Mouse (Mus musculus) hindbrain, embryonic 14.5 days (tissue): ENCODE data around the gene Cfb. TPM values are rescaled to one million over a fixed set of nuclear protein-coding genes. Genes with fewer than 3 reads are reported as not detected.
"Not testable (repeated sequence)": the region's sequence is repeated elsewhere in the genome, so short reads cannot be mapped to it uniquely, and the experiment has no call there.

Experiments
- ATAC-seq: fragments of 200-750 bp; cut with Nextera tagmentation; 2 replicates; pipeline ENCODE4 v1.8.0; 2017; ENCODE audit warnings: moderate number of reproducible peaks, mild to moderate bottlenecking, moderate TSS enrichment, moderate library complexity; ENCODE audit not compliant: low FRiP score
- DNase-seq: peaks from one replicate; pipeline ENCODE4 v3.0.0-alpha.2; 2015; ENCODE audit warnings: low spot score
- H3K27ac ChIP-seq: fragments of 300-500 bp; sonication (generic); 2 replicates; pipeline ENCODE4 v1.5.1; 2014; ENCODE audit warnings: mild to moderate bottlenecking, moderate library complexity
- H3K27me3 ChIP-seq: fragments of 300-500 bp; sonication (generic); 2 replicates; pipeline ENCODE4 v1.6.1; 2014; ENCODE audit warnings: mild to moderate bottlenecking, low read length, mixed read lengths; ENCODE audit not compliant: control insufficient read depth, insufficient read depth
- H3K36me3 ChIP-seq: fragments of 300-500 bp; sonication (generic); replicated peaks from 2 replicates; pipeline ENCODE4 v1.6.1; 2014; ENCODE audit not compliant: control insufficient read depth, insufficient read depth
- H3K4me1 ChIP-seq: fragments of 300-500 bp; sonication (generic); replicated peaks from 2 replicates; pipeline ENCODE4 v1.6.1; 2014; ENCODE audit warnings: antibody characterized with exemption, low read length, mixed read lengths; ENCODE audit not compliant: control insufficient read depth, insufficient read depth
- H3K4me2 ChIP-seq: fragments of 300-500 bp; sonication (generic); replicated peaks from 2 replicates; pipeline ENCODE4 v1.6.1; 2014; ENCODE audit warnings: mild to moderate bottlenecking, moderate library complexity
- H3K4me3 ChIP-seq: fragments of 300-500 bp; sonication (generic); replicated peaks from 2 replicates; pipeline ENCODE4 v1.5.1; 2014; ENCODE audit warnings: mild to moderate bottlenecking, low read length
- H3K9ac ChIP-seq: fragments of 300-500 bp; sonication (generic); 2 replicates; pipeline ENCODE4 v1.6.1; 2014
- H3K9me3 ChIP-seq: fragments of 300-500 bp; sonication (generic); 2 replicates; pipeline ENCODE4 v1.6.1; 2016; ENCODE audit warnings: low read length; ENCODE audit not compliant: control insufficient read depth
- WGBS: fragments of 180-500 bp; shearing (Covaris S2); extraction: QIAGEN DNeasy Blood & Tissue Kit; methylation state at CpG from one replicate; pipeline ENCODE4 v1.1.7; 2014; 5-methylcytosine and 5-hydroxymethylcytosine counted together
- polyA plus RNA-seq: library from polyadenylated mRNA; unstranded; fragments of >200 nt; fragmentation: Nextera tagmentation; extraction: Ambion mirVana; gene quantifications from 2 replicates; pipeline ENCODE4 v1.2.1, GENCODE M21; 2014

Cfb gene
- 2.2 and 2.3 TPM in 2 replicates for polyA plus RNA-seq

DNA sequence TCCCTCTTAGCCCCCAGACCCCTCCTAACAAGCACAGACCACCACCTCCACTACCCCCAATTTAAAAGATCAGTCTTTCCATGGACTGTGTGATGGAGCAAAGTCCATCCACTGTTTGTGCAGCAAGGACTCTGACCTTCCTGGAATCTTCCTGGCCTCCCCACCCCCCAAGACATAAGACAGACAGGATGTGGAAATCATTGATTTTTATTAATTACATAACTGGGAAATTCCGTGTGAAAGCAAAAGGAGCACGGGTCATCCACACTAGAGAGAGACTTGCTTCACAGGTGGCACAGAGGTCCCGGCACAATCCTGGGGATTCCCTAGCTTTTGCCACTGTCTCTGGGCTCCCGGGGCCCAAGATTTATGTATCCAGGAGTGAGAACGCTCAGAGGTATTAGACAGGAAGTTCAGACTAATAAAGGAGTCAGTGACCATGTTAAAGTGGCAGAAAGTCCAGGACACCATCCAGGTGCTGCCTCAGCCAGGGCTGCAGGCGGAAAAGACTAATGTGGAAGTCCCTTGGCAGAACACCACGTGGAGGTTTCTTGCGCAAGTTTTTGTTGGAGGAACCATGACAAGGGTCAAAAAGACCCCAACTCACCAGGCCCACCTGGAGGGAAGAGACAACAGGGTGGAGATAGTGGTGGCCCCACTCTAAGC is at the start of gene Cfb:
TSS of gene Cfb (minus strand) at position 103 of the 666 bp plus-strand sequence.
- Histone ChIP-seq H3K4me1 (no peaks in the 10 kb centered on the region), H3K4me3 (no peak within 1 kb of the TSS), H3K9ac (no peak within 1 kb of the TSS), H3K27me3 (no peaks in the 10 kb centered on the region), H3K27ac (no peak within 1 kb of the TSS), H3K4me2 (no peak within 1 kb of the TSS), H3K36me3 (peaks cover 5% of the 10 kb centered on the region; the same call in 1 of the 2 replicates), H3K9me3 (no peaks in the 10 kb centered on the region)
- ATAC-seq (no peak), DNase-seq (no peak)
- WGBS, result 75% methylated on average over 8 of the region's 8 CpGs

DNA sequence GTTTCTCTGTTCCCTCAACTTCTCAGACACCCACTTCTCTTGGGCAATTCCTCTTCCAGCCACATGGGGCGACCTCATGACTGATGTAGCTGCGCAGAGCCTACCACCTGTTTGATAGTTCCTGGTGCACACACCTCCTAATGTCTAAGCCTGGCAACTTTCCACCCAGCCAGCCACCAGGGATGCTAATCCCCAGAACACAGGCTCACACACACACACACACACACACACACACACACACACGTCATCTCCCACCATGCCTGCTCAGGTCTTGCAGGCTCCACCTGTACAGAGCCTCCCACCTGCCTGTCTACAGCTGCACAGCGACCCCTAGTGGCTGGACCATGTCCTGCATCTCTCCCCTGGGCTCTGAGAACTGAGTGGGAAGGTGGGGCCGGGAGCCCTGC is 49.6 kb upstream of the Cfb start:
- DNase-seq (peak; percentile 74), ATAC-seq (peak; percentile 39; the same call in 1 of the 2 replicates)
- H3K4me2 ChIP-seq, result no peak overlapping the region
- no peak overlapping the region for H3K4me3 ChIP-seq
- H3K9ac ChIP-seq, result no peak overlapping the region
- H3K36me3 ChIP-seq, result peaks cover 71% of the 10 kb centered on the region
- no peak overlapping the region for H3K27ac ChIP-seq
- H3K4me1 ChIP-seq, result no peaks in the 10 kb centered on the region
- WGBS, result 43% methylated on average over 5 of the region's 5 CpGs
- no peaks in the 10 kb centered on the region for H3K9me3 ChIP-seq
- H3K27me3 ChIP-seq, result no peaks in the 10 kb centered on the region

DNA sequence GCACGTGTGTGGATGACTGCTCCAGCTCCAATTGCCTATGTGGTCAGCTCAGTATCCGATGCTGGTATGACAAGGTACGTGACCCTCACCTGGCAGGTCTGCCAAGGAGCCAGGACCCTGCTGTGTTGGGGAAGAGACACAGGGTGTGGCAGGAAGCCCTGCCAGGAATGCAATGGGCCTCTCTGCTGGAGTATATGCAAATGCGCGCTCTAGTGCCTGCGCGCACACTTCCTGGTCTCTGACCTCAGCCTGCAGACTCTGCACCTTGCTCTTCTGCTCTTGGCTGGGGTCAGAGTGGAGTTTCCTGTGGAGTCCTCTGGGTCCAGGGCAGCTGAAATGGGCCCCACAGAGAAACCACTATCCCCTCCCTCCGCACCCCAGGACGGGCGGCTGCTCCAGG is 48.7 kb upstream of the Cfb start:
- H3K9me3 ChIP-seq, result no peaks in the 10 kb centered on the region
- no peak for DNase-seq
- no peak overlapping the region for H3K9ac ChIP-seq
- no peak for ATAC-seq
- H3K4me1 ChIP-seq, result no peaks in the 10 kb centered on the region
- H3K4me3 ChIP-seq, result no peak overlapping the region
- no peak overlapping the region for H3K4me2 ChIP-seq
- no peaks in the 10 kb centered on the region for H3K27me3 ChIP-seq
- H3K36me3 ChIP-seq, result peaks cover 81% of the 10 kb centered on the region
- WGBS, result 94% methylated on average over 10 of the region's 10 CpGs
- no peak overlapping the region for H3K27ac ChIP-seq

DNA sequence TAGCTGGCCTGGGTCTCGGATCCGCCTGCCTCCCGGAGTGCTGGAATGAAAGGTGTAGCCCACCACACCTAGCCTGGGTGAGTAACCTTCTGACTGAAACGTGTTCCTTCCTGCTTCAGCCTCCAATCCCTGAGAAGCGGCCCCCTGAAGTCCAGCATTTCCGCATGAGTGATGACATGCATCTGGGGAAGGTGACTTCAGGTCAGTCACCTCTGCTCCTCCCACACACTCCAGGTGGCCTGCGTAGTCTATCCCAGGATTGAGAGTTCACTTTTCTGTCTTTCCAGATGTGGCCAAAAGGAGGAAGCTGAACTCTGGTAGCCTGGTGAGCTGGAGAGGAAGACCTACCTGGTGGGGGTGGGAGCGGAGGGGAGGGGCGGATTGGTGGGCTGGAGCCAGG is 40.6 kb upstream of the Cfb start:
- Histone ChIP-seq H3K9me3 (no peaks in the 10 kb centered on the region), H3K9ac (no peak overlapping the region), H3K27ac (no peak overlapping the region), H3K36me3 (peaks cover 71% of the 10 kb centered on the region), H3K4me1 (peaks cover 10% of the 10 kb centered on the region; the same call in 1 of the 2 replicates), H3K4me3 (no peak overlapping the region), H3K27me3 (no peaks in the 10 kb centered on the region), H3K4me2 (no peak overlapping the region)
- WGBS, result 91% methylated on average over 9 of the region's 9 CpGs
- no peak for ATAC-seq
- no peak for DNase-seq

DNA sequence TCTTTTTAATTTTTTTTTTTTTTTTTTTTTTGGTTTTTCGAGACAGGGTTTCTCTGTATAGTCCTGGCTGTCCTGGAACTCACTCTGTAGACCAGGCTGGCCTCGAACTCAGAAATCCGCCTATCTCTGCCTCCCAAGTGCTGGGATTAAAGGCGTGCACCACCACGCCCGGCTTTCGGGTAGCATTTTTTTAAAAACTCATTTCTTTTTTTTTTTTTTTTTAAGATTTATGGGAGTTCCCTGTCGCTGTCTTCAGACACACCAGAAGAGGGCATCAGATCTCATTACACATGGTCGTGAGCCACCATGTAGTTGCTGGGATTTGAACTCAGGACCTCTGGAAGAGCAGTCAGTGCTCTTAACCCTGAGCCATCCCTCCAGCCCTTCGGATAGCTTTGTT is 39.6 kb upstream of the Cfb start:
- H3K27ac ChIP-seq, H3K27me3 ChIP-seq, H3K4me2 ChIP-seq, ATAC-seq, DNase-seq, H3K9me3 ChIP-seq, H3K4me3 ChIP-seq, H3K9ac ChIP-seq: not testable (repeated sequence)
- 95% methylated on average over 8 of the region's 10 CpGs for WGBS
- H3K36me3 ChIP-seq, result peaks cover 61% of the 10 kb centered on the region
- peaks cover 19% of the 10 kb centered on the region for H3K4me1 ChIP-seq

DNA sequence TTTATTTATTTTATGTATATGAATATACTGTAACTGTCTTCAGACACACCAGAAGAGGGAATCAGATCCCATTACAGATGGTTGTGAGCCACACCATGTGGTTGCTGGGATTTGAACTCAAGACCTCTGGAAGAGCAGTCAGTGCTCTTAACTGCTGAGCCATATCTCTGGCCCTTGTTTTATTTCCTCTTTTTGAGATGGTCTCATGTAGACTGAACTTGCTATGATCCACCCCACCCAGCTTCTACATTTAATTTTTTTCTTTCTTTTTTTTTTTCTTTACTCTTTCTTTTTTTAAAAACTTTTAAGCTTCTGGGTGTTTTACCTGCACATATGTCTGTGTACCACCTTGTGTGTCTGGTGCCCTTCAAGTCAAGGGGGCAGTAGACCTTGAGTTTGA is 38.5 kb upstream of the Cfb start:
- H3K27me3 ChIP-seq, H3K4me3 ChIP-seq, ATAC-seq, DNase-seq, H3K27ac ChIP-seq, H3K9me3 ChIP-seq, H3K9ac ChIP-seq: not testable (repeated sequence)
- peaks cover 58% of the 10 kb centered on the region for H3K36me3 ChIP-seq
- H3K4me2 ChIP-seq, result peak overlapping the region; percentile 93; the same call in 1 of the 2 replicates
- H3K4me1 ChIP-seq, result peaks cover 30% of the 10 kb centered on the region

DNA sequence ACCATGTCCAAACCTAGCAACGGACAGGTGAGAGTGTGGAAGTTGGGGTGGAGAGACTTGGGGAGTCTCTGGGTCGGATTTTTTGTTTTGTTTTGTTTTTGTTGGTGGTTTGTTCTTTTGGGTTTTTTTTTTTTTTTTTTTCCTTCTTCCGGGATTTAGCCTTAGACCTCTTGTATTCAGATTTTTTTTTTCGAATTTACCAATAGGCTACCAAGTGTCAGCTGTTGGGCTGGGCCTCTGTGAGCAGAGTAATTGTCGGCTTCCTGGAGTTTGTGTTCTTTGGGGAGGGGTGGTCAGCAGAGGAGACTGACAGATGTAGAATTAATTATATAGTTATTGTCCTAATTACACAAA is 37.5 kb upstream of the Cfb start:
- 1% methylated on average over 5 of the region's 5 CpGs for WGBS
- peaks cover 38% of the 10 kb centered on the region for H3K4me1 ChIP-seq
- peak overlapping the region; percentile 93 for H3K4me2 ChIP-seq
- H3K27ac ChIP-seq, result peak overlapping the region; percentile 97; the same call in 1 of the 2 replicates
- ATAC-seq (no peak), DNase-seq (no peak)
- H3K9me3 ChIP-seq, result no peaks in the 10 kb centered on the region
- peaks cover 49% of the 10 kb centered on the region for H3K36me3 ChIP-seq
- H3K9ac ChIP-seq, result peak overlapping the region; percentile 98
- H3K4me3 ChIP-seq, result peak overlapping the region; percentile 93
- no peaks in the 10 kb centered on the region for H3K27me3 ChIP-seq

DNA sequence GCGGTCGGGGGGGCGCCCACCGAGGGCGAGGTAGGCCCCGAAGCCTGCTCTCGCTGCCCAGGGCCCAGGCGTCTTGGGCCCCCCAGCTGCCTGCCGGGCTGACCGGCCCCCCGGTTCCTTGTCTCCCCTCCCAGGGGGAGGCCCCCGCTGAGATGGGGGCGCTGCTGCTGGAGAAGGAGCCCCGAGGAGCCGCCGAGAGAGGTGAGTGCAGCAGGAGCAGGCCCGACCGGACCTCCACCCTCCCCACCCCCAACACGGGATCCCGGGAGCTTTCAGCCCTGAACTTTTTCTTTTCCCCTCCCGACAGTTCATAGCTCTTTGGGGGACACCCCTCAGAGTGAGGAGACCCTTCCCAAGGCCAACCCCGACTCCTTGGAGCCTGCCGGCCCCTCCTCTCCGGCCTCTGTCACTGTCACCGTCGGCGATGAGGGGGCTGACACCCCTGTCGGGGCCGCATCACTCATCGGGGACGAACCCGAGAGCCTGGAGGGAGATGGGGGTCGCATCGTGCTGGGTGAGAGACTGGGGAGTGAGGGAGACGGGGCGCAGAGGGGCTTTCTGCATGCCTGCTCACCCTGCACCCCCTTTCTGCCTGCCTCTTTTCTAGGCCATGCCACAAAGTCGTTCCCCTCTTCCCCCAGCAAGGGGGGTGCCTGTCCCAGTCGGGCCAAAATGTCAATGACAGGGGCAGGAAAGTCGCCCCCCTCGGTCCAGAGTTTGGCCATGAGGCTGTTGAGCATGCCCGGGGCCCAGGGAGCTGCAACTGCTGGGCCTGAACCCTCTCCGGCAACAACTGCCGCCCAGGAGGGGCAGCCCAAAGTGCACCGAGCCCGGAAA is 37.0 kb upstream of the Cfb start:
- H3K4me2 ChIP-seq, result peak overlapping the region; percentile 93
- peaks cover 43% of the 10 kb centered on the region for H3K36me3 ChIP-seq
- peak overlapping the region; percentile 93 for H3K4me3 ChIP-seq
- H3K27me3 ChIP-seq, result no peaks in the 10 kb centered on the region
- peak; percentile 6; the same call in 1 of the 2 replicates for ATAC-seq
- H3K9me3 ChIP-seq, result no peaks in the 10 kb centered on the region
- under 1% methylated on average over 35 of the region's 45 CpGs for WGBS
- H3K9ac ChIP-seq, result peak overlapping the region; percentile 98
- DNase-seq, result no peak
- peak overlapping the region; percentile 97 for H3K27ac ChIP-seq
- peaks cover 38% of the 10 kb centered on the region for H3K4me1 ChIP-seq

DNA sequence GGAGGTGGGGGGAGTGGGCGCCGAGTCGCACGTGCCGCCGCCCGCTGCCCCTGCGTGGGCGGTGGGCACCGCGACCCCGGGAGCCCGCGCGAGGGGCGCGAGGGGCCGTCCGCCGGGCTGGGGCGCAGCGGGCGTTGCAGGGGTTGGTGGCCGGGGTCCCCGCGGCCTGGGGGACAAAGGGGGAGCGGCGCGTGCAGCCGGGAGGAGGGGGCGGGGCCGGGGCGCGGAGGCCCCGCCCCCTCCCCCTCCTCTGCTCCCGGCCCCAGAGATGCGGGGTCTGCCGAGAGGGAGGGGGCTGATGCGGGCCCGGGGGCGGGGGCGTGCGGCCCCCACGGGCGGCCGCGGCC is 36.4 kb upstream of the Cfb start:
- ATAC-seq, result no peak
- peak overlapping the region; percentile 98 for H3K9ac ChIP-seq
- no peaks in the 10 kb centered on the region for H3K27me3 ChIP-seq
- WGBS, result 0% methylated on average over 13 of the region's 47 CpGs
- peak overlapping the region; percentile 93 for H3K4me2 ChIP-seq
- peak overlapping the region; percentile 97 for H3K27ac ChIP-seq
- H3K9me3 ChIP-seq, result no peaks in the 10 kb centered on the region
- H3K36me3 ChIP-seq, result peaks cover 37% of the 10 kb centered on the region
- H3K4me3 ChIP-seq, result peak overlapping the region; percentile 93
- H3K4me1 ChIP-seq, result peaks cover 38% of the 10 kb centered on the region
- DNase-seq, result peak; percentile 40
